Mouse (Mus musculus): ENCODE measurements around the gene Ralgapa1.
"Not testable (repeated sequence)": the region's sequence is repeated elsewhere in the genome, so short reads cannot be mapped to it uniquely, and the experiment has no call there.

Gene Ralgapa1

DNA sequence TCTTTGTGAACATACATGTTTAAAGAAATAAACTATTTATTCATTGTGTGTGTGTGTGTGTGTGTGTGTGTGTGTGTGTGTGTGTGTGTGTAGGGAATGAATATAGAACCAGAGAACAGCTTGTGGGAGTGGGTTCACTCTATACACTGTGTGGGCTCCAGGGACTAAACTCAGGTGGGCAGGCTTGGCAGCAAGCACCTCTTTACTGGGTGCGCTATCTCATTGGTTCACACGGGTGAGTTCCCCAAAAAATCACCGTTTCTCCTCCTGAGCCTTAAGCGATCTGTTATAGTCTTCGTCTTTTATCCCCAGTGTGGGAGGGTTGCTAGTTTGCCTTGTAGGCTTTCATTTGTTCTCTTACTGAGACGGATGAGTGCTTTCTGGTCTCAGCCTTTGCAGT, 263.1 kb downstream of the Ralgapa1 start:
- ATAC-seq (ENCODE audit: insufficient number of reproducible peaks, low FRiP score, low TSS enrichment): no peak

DNA sequence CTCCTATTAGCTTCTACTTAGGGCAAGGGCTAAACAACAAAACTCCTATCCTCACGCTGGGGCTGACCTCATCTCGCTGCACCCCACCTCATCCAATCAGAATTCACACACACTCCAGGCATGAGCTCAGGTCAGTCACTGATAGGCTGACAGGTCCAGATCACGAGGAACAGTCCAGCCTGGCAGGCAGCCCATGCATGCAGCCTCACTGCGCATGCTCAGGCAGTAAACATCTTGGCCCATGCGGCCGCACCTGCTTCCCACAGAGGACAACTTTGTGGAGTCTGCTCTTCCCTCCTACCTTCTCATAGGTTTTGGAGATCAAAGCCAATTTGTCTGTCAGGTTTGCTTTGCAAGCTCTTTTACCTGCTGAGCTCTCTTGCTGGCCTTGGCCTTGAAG, 266.1 kb downstream of the Ralgapa1 start:
- ATAC-seq (ENCODE audit: insufficient number of reproducible peaks, low FRiP score, low TSS enrichment): not testable (repeated sequence)
